Mouse (Mus musculus): ENCODE results near the gene Rhebl1.
A peak's percentile ranks its signal among the peaks of the same experiment; 100 is the strongest.

Rhebl1 gene

DNA sequence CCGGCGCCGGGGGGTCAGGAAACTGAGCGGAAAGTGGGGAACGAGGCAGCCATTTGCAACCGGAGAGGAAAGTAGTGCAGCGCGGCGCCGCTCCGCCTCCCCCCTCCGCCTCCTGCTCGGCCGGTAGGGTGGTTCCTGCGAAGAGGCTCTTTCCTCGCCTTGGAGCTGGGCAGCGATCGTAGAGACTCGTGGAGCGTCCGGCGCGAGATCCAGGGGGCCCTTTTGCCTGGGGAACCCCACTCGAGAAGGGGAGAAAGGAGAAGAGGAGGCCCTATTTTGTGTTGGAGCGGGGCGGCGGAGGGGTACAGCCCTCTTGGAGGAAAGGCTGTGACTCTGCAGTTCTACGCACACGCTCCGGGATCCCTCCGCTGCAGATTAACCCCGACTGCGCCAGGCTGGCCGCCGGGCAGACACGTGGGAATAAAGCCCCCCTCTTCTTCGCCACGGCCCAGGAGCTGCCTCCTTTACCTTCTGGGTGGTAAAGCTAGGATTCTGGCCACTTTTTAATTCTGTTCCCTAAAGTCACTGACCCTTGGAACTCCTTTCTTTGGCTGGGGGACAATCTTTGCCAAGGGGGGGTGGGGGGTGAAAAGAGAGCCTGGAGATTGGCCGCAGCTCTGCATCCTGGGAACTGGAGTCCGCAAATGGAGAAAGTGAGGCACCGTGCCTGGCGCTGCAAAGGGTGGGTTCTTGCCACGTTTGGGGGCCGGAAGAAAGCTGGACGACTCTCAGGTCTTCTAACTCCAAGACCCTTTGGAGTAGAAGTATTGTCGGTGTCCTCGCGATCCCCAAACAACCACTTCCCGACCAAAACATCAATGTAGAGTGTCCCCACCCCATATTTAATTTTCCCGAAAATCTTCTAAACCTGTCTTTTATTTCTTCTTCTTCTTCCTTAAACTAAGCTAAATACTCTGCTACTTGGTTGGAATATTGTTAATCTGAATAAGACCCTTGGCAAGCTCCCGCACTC is 22.1 kb downstream of the Rhebl1 start:
- DNase-seq (ENCODE audit: low spot score), result peak; percentile 82

DNA sequence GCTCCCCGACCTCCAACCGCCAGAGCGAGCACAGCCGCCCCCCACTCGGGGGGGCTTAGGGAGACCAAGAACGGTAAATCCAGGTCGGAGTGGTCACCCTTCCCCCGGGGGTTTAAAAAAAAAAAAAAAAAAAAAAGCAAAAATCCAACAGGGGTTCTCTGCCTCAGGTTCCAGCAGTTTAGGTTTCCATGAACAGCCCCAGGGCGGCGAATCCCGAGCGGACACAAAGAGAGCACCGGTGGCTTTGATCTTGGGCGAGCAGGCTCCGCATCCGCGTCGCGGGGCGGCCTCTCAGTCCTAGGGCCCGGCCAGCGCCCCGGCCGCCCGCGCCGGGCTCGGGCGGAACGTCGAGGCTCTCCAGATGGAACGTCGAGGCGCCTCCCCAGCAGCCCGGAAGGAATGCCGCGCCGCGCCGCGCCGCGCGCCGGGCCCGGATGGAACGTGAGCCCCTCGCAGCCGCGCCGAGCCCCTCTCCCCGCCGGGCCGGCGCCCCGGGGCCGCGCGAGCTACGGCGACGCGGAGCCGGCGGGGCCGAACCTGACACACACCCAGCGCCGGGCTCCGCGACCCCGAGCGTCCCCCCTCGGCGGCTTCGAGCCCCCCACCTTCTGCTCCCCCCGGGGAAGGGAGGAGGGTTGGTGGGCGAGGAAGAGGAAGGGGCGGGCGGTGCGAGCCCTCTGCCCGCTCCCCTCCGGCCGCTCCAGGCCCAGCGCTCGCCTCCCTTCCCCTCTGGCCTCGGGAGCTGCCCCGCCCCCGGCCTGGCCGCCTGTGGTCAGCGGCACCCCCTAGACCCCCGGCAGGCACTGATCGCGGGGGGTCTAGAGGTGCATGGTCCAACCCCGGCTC is 23.0 kb downstream of the Rhebl1 start, which contains the start of gene Kmt2d:
Kmt2d (minus strand) TSS at position 135 of the 846 bp plus-strand sequence.
- DNase-seq (ENCODE audit: low spot score), result no peak

DNA sequence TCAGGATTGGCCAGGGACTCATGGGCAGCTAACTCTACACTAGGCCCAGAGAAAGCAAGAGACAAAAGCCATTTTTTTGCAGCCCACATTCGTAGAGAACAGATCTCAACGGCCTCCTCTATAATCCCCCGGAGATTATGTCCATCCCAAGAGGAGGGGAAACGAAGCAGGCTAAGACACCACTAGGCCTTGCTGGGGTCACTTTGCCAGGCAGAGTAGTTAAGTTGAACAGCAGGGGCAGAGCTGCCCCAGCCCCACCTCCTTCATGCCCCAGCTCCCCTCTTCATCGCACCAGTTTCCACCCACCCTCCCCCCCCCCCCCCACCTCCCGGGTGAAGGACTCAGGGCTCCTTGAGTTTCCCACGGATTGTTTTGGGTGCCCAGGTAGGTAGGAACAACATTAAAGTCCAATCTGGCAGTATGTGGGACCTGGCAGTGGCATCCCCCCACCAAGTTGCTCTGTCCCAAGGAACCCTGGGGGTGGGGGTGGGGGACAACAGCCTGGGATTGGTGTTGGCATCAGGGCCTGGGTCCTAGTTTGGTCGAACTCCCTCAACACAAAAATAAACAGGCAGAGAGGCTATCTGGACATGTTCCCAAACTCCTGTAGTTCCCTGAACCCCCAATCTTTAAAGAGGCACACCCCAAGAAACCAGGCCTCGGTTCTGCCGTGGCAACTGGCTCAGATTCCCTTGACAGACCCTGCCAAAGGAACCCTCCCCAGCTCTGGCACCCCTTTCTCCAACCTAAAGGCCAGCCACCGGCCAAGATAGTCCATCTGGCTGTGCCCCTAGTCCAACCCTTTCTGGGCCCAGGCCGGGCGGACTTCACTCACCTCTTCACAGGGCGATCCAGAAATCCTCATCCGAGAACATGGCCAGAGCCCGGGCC is 23.9 kb downstream of the Rhebl1 start:
- DNase-seq (ENCODE audit: low spot score), result no peak

DNA sequence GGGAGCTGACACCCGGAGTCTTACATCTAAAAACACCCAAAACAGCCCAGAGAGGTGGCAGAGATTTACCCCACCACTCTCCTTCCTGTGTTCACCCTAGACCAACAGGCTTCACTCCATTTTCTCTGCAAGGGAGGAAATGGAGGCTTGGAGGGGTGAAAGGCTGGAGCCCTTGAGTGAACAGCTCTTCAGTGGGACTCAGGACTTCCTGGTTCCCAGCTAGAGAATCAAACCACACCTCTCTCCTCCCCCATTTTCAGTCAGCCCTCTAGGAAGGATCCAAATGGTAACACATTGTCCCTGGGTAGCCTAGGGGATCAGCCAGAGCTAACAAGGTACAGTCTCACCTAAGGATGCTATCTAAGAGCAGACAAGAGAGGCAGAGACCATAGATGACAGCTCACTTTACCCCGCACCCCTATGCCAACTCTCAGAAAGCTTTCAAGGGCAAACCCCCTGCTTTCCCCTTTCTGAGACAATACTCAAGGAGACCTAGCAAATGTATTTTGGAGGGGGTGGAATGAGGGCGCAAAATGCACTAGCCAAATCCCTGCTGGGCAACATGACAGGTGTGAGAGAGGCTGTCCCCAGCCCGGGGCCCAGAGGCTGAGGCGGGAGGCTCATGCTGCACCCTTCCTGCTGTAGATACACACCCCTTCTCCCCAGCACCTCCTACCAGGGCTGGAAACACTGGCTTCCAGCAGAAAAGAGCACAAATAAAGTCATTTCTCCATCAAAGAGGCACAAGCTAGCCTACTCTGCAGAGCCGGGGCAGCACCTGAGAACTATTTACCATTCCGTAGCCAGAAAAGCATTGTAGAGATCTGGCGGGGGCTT is 24.8 kb downstream of the Rhebl1 start:
- DNase-seq (ENCODE audit: low spot score), result no peak

DNA sequence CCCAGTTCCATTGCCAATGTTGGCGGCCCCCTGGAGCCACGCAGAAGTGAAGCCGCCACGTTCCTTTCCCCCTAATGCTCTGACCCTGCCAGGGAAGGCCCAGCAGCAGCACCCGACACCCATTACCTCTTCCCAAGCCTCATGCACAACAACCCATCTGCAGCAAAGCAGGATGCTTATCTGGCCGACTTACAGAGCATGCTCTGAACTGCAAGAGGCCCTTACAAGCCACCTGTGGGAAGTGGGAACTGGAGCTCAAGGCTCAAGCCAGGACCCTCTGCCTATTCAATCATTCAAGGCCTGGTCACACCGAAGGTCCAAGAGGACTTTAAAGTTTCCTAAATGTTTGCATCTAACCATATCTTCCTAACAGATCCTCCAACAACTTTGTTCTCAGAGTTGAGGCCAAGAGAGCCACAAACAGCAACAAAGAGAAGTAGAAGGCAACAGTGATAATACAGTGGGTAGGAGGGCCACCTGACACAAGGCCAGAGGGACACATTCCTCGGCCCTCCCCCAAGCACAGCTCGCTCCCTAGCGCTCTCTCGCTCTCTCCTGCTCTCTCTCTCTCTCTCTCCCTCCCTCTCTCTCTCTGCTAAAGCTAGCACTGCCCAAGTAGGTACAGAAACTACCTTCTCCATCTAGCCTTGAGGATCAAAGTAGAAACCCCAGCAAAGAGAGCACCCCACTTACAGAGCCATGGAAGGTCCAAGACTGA is 25.8 kb downstream of the Rhebl1 start:
- no peak for DNase-seq (ENCODE audit: low spot score)

DNA sequence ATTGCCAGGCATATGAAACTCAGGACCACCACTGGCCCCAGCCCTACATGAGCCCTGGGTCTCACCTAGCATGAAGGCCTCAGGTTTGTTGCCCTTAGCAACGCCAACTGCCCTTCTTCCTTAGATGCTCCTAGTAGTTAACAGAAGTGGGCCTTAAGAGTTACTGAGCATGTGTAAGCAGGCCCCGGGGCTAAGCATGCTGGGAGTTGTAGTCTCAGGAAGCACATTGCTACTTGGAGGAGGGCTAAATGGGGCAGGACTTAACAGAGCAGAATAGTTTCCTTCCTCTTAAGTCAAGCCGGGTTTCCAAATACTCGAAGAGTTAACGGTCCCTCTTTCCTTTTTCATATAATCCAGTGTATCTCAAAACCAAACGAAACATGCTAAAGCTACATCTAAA is 27.0 kb downstream of the Rhebl1 start:
- peak; percentile 38 for DNase-seq (ENCODE audit: low spot score)

DNA sequence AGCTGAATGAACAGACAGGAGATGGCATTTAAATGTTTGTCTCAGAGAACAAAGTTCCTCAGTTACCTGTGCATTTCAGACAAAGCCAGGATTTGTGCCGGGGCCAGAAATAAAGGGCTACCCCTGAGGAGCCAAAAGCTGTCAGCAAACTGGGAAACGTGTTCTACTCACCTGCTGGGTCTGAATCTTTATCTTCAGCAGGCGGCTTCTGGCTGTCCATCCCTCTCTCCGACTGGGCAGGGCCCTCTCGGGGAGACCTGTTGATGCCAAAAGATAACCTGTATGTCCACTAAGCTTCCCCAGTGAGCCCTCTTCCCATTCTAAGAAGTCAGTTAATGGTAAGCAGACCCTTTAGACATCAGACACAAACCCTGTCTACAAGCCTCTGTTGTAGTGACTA is 27.8 kb downstream of the Rhebl1 start:
- DNase-seq (ENCODE audit: low spot score), result no peak

DNA sequence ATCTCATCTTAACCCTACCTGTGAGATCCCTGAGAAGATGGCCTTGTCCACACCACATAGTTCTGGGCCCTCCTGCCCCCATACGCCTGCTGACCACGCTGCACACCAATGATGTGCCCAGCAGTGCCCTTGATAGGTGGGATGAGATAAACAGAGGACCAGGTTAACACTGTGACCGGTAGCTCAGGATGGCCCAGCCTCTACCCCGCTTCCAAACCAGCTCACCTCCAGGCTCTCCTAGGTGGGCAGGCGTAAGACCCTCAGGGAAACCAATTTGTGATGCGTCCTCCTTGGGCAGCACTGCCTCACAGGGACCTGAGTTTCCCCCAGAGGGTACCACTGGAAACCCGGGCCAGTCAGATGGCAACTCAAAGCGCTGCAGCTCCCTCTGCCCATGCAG is 28.6 kb downstream of the Rhebl1 start:
- DNase-seq (ENCODE audit: low spot score), result no peak

DNA sequence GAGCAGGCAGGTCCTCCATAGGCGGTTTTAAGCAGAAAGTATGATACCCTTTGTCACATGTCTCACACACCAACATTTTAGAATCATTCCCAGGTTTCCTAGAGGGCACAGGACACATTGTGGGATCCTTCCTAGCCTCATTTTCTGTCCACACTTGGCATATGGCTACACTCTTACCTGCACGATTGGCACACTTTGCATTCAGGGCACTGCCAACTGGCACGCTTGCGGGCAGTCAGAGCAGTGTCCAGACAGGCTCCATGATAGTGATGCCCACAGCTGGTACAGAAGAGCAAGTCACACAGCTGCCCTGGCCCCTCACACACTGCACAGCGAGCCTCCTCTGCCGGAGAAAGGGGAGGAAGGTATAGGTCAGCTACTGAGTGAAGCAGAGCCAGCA is 29.4 kb downstream of the Rhebl1 start:
- no peak for DNase-seq (ENCODE audit: low spot score)

DNA sequence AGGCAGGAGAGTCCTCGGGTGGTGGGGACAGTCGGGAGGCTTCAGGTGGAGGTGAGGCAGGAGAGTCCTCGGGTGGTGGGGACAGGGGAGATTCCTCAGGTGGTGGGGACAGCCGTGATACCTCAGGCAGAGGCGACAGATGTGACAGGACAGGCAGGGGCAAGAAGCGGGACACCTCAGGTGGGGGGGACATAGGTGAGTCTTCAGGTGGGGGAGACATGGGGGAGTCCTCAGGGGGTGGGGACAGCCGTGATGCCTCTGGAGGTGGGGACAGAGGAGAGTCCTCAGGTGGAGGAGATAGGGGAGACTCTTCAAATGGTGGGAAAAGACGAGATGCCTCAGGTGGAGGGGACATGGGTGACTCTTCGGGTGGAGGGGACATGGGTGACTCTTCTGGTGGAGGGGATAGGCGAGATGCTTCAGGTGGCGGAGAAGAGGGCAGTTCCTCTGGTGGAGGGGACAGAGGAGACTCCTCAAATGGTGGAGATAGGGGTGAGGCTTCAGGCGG is 30.8 kb downstream of the Rhebl1 start:
- no peak for DNase-seq (ENCODE audit: low spot score)

DNA sequence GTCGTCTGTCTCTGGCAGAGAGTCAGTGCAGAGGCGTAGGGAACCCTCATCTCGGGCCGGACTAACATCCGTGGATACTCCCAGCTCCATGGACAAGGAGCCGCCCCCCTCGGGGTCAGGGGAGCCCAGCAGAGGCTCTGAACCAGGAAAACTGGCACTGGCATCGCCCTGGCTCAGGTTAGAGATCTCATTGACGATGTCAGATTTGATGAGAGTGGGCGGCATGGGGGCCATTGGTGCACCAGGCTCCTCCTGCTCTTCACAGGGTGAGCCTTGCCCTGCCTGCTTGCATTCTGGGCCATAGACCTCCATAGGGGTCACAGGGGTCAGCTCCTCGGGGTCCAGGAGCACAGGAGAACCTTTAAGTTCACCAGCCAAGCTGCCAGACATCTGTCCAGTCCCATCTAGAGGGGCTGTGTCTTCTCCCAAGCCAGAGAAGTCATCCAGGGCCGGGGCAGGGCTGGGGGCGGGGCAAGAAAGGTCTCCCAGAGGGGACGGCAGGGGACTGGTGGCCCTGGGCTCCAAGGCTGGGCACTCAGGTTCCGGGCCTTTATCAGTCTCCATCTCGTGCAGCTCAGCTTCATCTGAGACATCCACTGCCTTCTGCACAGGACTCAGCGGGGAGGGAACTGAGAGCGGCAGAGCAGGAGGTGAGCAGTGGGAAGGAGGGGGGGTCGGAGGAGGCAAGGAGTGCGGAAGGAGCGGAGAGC is 32.5 kb downstream of the Rhebl1 start:
- no peak for DNase-seq (ENCODE audit: low spot score)

DNA sequence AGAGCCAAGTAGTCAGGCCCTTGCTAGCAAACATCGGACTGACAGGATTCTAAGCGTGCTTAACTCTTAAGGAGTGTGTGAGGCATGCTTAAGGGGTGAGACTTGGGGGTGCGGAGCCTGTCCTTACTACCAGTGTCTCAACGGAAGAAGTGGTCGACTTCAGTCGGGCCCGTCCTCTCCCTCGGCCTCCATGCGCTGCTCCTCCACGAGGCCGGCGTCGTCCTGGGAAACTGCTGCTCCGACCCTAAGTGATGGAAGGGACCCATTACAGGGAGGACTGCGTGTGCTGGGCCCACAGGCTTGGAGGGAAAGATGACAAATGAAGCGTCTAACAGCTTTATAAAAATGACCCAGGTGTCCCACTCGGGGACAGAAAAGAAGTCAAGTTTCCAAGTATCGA is 33.4 kb downstream of the Rhebl1 start:
- no peak for DNase-seq (ENCODE audit: low spot score)

DNA sequence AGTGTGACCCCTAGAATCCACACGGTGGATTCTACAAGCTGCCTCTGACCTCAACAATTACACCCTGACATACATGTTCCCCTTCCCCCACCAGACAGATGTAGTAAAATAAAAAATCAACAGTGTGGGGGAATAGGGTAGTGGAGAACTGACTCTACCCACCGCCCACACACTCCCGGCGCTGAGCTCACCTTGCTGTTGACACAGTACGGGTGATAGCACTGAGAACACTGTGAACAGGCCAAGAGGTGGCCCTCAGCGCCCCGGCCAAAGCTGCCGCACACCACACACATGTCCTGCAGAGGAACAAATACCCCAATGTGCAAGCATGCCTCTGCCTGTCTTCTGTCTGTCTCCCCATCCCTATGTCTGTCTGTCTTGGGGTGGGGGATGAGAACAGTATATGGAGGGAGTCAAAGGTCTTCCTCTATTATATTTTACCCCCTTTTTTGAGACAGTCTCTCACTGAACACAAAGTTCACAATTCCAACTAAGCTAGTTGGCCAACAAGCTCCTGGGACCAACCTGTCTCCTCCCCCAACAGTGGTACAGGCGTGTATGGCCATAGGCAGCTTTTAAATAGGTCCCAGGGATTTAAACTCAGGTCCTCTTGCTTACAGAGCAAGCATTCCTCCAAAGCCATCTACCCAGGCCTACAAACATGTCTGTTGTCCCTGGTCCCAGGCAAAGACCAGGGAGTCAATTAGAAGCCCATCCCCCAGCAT is 34.9 kb downstream of the Rhebl1 start:
- no peak for DNase-seq (ENCODE audit: low spot score)

DNA sequence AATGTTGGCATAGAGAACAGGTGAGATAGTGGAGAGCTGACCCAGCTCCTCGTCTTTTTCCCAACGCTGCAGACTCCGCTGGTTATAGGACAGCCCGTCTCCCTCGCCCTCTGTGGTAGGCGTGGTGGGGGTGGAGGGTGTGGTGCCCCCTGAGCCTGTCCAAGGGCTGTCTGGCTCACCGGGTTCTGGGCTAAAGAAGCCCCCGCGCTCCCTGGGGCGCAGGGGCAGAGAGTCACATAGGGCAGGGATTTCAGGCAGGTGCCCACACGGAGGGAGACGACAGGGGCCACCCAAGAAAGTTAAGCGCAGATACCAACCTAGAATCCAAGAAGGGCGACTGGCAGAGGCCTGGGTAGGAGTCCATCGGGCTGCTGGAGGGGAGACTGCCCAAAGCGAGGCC is 40.1 kb downstream of the Rhebl1 start:
- no peak for DNase-seq (ENCODE audit: low spot score)

DNA sequence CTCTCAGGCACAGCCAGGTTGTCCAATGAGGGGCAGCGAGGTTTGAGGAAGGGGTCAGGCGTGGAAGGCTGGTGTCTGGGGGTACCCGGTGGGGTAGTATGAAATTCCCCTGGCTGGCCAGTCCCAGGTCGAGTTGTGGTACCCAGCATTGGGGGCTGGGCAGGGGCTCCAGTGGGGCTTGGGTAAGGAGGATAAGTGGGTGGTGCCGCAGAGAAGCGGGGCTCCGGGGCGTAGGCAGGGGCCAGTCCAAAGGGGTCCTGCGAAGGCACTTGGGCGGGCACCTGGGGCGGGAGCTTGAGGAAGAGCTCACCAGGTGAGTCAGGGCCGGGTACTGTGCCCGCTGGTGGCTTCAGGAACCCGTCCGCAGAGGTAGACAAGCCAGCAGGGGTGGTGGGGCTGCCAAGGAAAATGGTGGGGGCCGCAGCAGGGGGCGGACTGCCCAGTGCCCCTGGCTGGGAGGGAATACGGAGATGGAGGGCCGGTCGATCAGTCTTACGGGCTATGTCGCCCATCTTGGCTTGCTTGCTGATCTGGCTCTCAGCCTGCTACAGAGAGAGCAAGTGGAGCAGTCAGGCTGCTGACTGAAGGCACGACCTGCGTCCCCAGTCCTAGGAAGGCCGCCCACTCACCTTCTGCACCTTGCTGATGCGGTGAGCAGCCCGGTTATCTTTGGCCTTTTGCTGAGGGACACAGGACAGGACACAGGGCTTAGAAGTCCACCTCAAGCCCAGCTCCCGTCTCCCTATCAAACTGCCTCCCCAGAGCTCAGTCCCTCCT is 41.0 kb downstream of the Rhebl1 start:
- DNase-seq (ENCODE audit: low spot score), result no peak

DNA sequence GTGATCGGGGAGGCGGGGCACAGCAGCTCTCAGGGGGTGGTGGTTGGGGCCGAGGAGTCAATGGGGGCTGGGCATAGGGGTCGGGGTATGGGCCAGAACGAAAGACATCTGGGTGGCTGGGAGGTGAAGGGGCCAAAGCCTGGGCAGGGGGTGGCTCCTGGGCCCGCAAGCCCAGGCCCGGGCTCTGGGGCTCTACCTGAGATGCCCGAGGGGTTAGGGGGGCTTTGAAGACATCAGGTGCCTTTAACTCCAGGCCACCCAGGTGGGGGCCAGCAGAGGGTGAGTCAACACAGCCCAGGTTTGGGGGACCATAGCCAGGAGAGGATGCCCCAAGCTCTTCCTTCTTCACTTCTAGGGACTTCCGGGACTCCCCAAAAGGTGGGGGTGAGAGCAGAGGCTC is 41.6 kb downstream of the Rhebl1 start:
- DNase-seq (ENCODE audit: low spot score), result no peak

DNA sequence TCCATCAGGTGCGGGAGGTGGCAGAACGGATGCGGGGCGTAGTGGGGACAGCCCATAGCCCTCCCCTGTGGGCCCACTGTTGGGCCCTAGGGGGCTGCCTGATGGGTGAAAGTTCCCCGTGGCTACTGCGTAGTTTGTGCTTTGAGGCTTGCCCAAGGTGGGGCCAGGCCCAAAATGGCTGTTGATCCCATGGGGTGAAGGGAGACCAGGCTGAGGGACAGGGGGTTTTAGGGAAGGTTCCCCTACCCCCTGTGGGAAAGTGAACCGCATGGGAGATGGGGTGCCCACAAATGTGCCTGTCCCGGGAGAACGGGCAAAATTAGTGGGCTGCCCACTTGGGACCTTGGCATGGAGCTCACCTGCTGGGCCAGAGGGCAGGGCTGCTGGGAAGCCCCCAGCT is 42.3 kb downstream of the Rhebl1 start:
- no peak for DNase-seq (ENCODE audit: low spot score)

DNA sequence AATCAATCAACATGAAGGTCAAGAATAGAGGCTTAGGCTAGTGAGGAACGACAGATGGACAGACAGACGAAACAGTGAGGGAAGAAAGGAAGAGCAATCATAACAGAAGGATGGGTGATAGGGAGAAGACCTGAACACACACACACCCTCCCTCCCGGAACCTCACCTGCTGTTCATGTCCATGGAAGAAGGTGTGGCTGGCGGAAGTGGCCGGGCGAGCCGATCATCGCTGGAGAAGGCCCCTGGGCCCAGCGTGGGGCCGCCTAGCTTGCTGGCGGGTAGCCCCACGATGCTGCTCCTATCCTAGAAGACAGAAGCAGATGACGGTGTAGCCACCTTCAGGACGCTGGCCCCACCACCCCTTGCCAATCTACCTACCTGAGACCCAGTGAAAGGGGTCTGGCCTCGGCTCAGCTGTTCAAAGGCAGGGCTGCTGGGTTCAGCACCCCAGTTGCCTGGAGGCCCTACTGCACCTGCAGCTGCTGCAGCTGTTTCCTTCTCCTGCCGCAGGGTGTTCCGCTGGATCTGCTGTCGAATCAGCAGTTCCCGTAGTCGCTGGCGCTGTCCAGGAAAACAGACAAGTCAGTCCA is 43.0 kb downstream of the Rhebl1 start:
- no peak for DNase-seq (ENCODE audit: low spot score)
